Mouse (Mus musculus) heart, embryonic 13.5 days (tissue): Measurements from ENCODE around the gene Mcf2l. TPM values are rescaled to one million over a fixed set of nuclear protein-coding genes. Genes with fewer than 3 reads are reported as not detected.
A peak's percentile ranks its signal among the peaks of the same experiment; 100 is the strongest.

Experiments
- ATAC-seq: fragments of 200-750 bp; cut with Nextera tagmentation; 2 replicates; pipeline ENCODE4 v1.8.0; 2017; ENCODE audit warnings: moderate TSS enrichment; ENCODE audit not compliant: insufficient number of reproducible peaks, low FRiP score, low TSS enrichment; ENCODE audit errors: extremely low read depth
- H3K27ac ChIP-seq: fragments of 300-500 bp; sonication (generic); replicated peaks from 2 replicates; pipeline ENCODE4 v1.5.1; 2015; ENCODE audit warnings: moderate library complexity, mild to moderate bottlenecking, inconsistent platforms
- H3K27me3 ChIP-seq: fragments of 300-500 bp; sonication (generic); replicated peaks from 2 replicates; pipeline ENCODE4 v1.6.1; 2015; ENCODE audit warnings: mild to moderate bottlenecking, inconsistent platforms
- H3K36me3 ChIP-seq: fragments of 300-500 bp; sonication (generic); 2 replicates; pipeline ENCODE4 v1.6.1; 2015; ENCODE audit warnings: mild to moderate bottlenecking, inconsistent platforms
- H3K4me1 ChIP-seq: fragments of 300-500 bp; sonication (generic); 2 replicates; pipeline ENCODE4 v1.6.1; 2015; ENCODE audit warnings: inconsistent platforms
- H3K4me2 ChIP-seq: fragments of 300-500 bp; sonication (generic); 2 replicates; pipeline ENCODE4 v1.6.1; 2015; ENCODE audit warnings: inconsistent platforms, mild to moderate bottlenecking, moderate library complexity
- H3K4me3 ChIP-seq: fragments of 300-500 bp; sonication (generic); 2 replicates; pipeline ENCODE4 v1.5.1; 2015; ENCODE audit warnings: moderate library complexity, mild to moderate bottlenecking, inconsistent platforms
- H3K9ac ChIP-seq: fragments of 300-500 bp; sonication (generic); 2 replicates; pipeline ENCODE4 v1.6.1; 2015; ENCODE audit warnings: inconsistent platforms, mild to moderate bottlenecking, moderate library complexity
- H3K9me3 ChIP-seq: fragments of 300-500 bp; sonication (generic); 2 replicates; pipeline ENCODE4 v1.6.1; 2016; ENCODE audit warnings: inconsistent platforms
- WGBS: fragments of 180-500 bp; shearing (Covaris S2); methylation state at CpG from one replicate; pipeline ENCODE4 v1.1.7; 2015; ENCODE audit warnings: mixed read lengths; 5-methylcytosine and 5-hydroxymethylcytosine counted together
- polyA plus RNA-seq: library from polyadenylated mRNA; unstranded; fragments of >200 nt; fragmentation: Nextera tagmentation; extraction: Ambion mirVana; gene quantifications from 2 replicates; pipeline ENCODE4 v1.2.1, GENCODE M21; 2015

The Mcf2l gene
- polyA plus RNA-seq, 1 experiment from 2014 or later: 7.1 TPM

GRCm38 (mm10) chr8:12999793-13000192 is 126.2 kb downstream of the Mcf2l start:
- Histone ChIP-seq H3K27me3 (no peaks in the 10 kb centered on the region), H3K9me3 (no peaks in the 10 kb centered on the region), H3K9ac (no peak overlapping the region), H3K4me1 (peaks cover 29% of the 10 kb centered on the region), H3K27ac (no peak overlapping the region), H3K4me2 (no peak overlapping the region), H3K36me3 (peaks cover 25% of the 10 kb centered on the region), H3K4me3 (no peak overlapping the region)
- WGBS: 69% methylated on average over 9 of the region's 9 CpGs
- no peak for ATAC-seq

DNA sequence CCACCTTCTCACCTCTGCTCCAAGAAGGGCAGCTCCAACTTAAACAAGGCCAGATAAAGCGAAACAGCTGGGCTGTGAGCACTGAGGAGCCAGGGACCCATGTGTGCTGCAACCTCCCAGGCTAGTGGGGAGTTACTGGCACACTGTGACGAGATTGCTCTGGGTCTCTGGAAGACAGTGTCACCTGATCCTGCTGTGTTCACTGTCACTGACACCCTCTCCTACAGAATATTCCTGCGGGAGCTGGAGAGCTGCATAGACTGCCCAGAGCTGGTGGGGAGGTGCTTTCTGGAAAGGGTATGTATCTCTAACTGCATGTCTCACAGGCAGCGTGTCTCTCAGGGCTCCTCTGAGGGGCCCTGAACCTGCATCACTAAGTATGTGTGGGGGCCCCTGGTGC is 133.9 kb downstream of the Mcf2l start:
- ATAC-seq: no peak
- peaks cover 10% of the 10 kb centered on the region for H3K4me1 ChIP-seq
- peak overlapping the region; percentile 50 for H3K27ac ChIP-seq
- 32% methylated on average over 4 of the region's 4 CpGs for WGBS
- no peak overlapping the region for H3K4me3 ChIP-seq
- no peak overlapping the region for H3K4me2 ChIP-seq
- H3K9me3 ChIP-seq: no peaks in the 10 kb centered on the region; the same call in 1 of the 2 replicates
- no peaks in the 10 kb centered on the region for H3K27me3 ChIP-seq
- H3K36me3 ChIP-seq: peaks cover 31% of the 10 kb centered on the region
- H3K9ac ChIP-seq: no peak overlapping the region

GRCm38 (mm10) chr8:13010313-13010712 is 136.7 kb downstream of the Mcf2l start:
- Histone ChIP-seq H3K9me3 (no peaks in the 10 kb centered on the region; the same call in 1 of the 2 replicates), H3K9ac (no peak overlapping the region), H3K4me2 (no peak overlapping the region), H3K27ac (no peak overlapping the region), H3K27me3 (no peaks in the 10 kb centered on the region), H3K4me3 (no peak overlapping the region), H3K36me3 (peaks cover 37% of the 10 kb centered on the region), H3K4me1 (peaks cover 10% of the 10 kb centered on the region)
- WGBS: 48% methylated on average over 4 of the region's 4 CpGs
- ATAC-seq: no peak

GRCm38 (mm10) chr8:13019560-13019959 is 146.0 kb downstream of the Mcf2l start:
- 0 out of 2 replicates have a peak, but pooled peaks cover 10% of the 10 kb centered on the region for H3K36me3 ChIP-seq
- no peaks in the 10 kb centered on the region for H3K9me3 ChIP-seq
- no peak overlapping the region for H3K27ac ChIP-seq
- no peaks in the 10 kb centered on the region for H3K27me3 ChIP-seq
- H3K4me1 ChIP-seq: no peaks in the 10 kb centered on the region
- H3K9ac ChIP-seq: no peak overlapping the region
- H3K4me2 ChIP-seq: no peak overlapping the region
- H3K4me3 ChIP-seq: no peak overlapping the region
- WGBS: 49% methylated on average over 4 of the region's 4 CpGs
- no peak for ATAC-seq

GRCm38 (mm10) chr8:13021830-13022229 is 148.2 kb downstream of the Mcf2l start:
- no peak overlapping the region for H3K4me3 ChIP-seq
- H3K4me1 ChIP-seq: no peaks in the 10 kb centered on the region
- 0 out of 2 replicates have a peak, but pooled peaks cover 6% of the 10 kb centered on the region for H3K36me3 ChIP-seq
- no peak overlapping the region for H3K27ac ChIP-seq
- H3K27me3 ChIP-seq: no peaks in the 10 kb centered on the region
- no peak for ATAC-seq
- H3K9me3 ChIP-seq: no peaks in the 10 kb centered on the region
- WGBS: 88% methylated on average over 8 of the region's 8 CpGs
- H3K9ac ChIP-seq: no peak overlapping the region
- H3K4me2 ChIP-seq: no peak overlapping the region

GRCm38 (mm10) chr8:13025487-13026224 is 152.1 kb downstream of the Mcf2l start, which contains the start of gene F7:
F7 (plus strand) TSS chr8:13026034.
- Histone ChIP-seq H3K36me3 (no peaks in the 10 kb centered on the region), H3K9ac (no peak within 1 kb of the TSS), H3K9me3 (no peaks in the 10 kb centered on the region), H3K4me3 (no peak within 1 kb of the TSS), H3K4me2 (no peak within 1 kb of the TSS), H3K27me3 (no peaks in the 10 kb centered on the region), H3K27ac (no peak within 1 kb of the TSS), H3K4me1 (0 out of 2 replicates have a peak, but pooled peaks cover 5% of the 10 kb centered on the region)
- no peak for ATAC-seq
- 55% methylated on average over 10 of the region's 10 CpGs for WGBS

- Histone ChIP-seq H3K4me3 (no peak overlapping the region), H3K27me3 (no peaks in the 10 kb centered on the region), H3K9me3 (no peaks in the 10 kb centered on the region), H3K4me1 (0 out of 2 replicates have a peak, but pooled peaks cover 5% of the 10 kb centered on the region), H3K4me2 (no peak overlapping the region), H3K27ac (no peak overlapping the region), H3K9ac (no peak overlapping the region), H3K36me3 (no peaks in the 10 kb centered on the region)
- 80% methylated on average over 5 of the region's 5 CpGs for WGBS
- no peak for ATAC-seq
These were observed 154.0 kb downstream of the Mcf2l start for GRCm38 (mm10) chr8:13027615-13028014.

DNA sequence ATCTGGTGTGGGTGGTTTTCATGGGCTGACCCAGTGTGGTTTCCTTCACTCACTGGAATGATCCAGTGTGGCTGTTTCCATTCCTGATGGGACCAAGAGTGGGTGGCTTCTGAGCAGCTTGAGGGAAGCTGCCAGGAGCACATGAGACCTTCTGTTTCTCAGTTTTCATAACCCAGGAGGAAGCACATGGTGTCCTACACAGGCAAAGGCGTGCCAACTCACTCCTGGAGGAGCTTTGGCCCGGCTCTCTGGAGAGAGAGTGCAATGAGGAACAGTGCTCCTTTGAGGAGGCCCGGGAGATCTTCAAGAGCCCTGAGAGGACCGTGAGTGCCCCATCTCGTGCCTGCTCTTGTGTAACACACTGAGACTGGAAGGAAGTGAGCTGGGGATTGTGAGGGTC is 154.9 kb downstream of the Mcf2l start:
- Histone ChIP-seq H3K27ac (no peak overlapping the region), H3K9ac (no peak overlapping the region), H3K36me3 (no peaks in the 10 kb centered on the region), H3K9me3 (no peaks in the 10 kb centered on the region), H3K4me1 (0 out of 2 replicates have a peak, but pooled peaks cover 5% of the 10 kb centered on the region), H3K4me2 (no peak overlapping the region), H3K4me3 (no peak overlapping the region), H3K27me3 (no peaks in the 10 kb centered on the region)
- 66% methylated on average over 5 of the region's 5 CpGs for WGBS
- no peak for ATAC-seq

DNA sequence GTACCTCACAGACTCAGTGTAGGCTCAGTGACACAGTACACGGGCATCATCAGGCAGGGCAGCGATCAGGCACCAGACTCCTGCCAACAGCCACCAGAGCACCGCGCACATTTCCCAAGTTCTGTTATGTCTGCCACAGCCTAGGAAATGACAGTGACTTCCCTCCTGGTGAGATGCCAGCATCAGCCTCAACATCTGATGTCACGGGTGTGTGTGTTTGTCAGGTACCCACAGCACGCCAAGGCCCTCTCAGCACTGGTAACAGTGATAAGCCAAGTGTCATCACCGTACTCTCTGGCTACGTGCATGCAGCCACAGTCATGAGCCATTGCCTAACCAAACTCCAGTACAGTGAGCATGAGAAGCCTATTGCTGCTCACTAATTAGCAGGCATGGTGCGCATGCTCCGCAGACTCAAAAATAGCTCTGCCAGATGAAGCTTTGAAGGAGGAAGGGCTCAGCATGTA is 162.8 kb downstream of the Mcf2l start:
- Histone ChIP-seq H3K27ac (peak overlapping the region; percentile 44), H3K9me3 (no peaks in the 10 kb centered on the region), H3K4me2 (no peak overlapping the region), H3K36me3 (no peaks in the 10 kb centered on the region), H3K4me3 (no peak overlapping the region), H3K27me3 (no peaks in the 10 kb centered on the region), H3K4me1 (peaks cover 39% of the 10 kb centered on the region), H3K9ac (no peak overlapping the region)
- ATAC-seq: no peak
- WGBS: 62% methylated on average over 10 of the region's 10 CpGs

GRCm38 (mm10) chr8:13037015-13037414 is 163.4 kb downstream of the Mcf2l start, which contains the start of gene F10:
F10 (plus strand) TSS chr8:13037308.
- H3K9ac ChIP-seq: peak within 1 kb of the TSS; percentile 58
- H3K27ac ChIP-seq: peak within 1 kb of the TSS; percentile 44
- H3K4me3 ChIP-seq: no peak within 1 kb of the TSS
- no peaks in the 10 kb centered on the region for H3K9me3 ChIP-seq
- H3K4me1 ChIP-seq: peaks cover 39% of the 10 kb centered on the region
- no peak for ATAC-seq
- no peaks in the 10 kb centered on the region for H3K36me3 ChIP-seq
- no peak within 1 kb of the TSS for H3K4me2 ChIP-seq
- WGBS: 55% methylated on average over 7 of the region's 7 CpGs
- H3K27me3 ChIP-seq: no peaks in the 10 kb centered on the region

- Histone ChIP-seq H3K9me3 (no peaks in the 10 kb centered on the region), H3K27ac (0 out of 2 replicates have a peak overlapping the region, but pooled peaks have one; percentile 15), H3K4me1 (peaks cover 39% of the 10 kb centered on the region), H3K27me3 (no peaks in the 10 kb centered on the region), H3K4me2 (no peak overlapping the region), H3K36me3 (no peaks in the 10 kb centered on the region), H3K4me3 (no peak overlapping the region), H3K9ac (peak overlapping the region; percentile 58)
- ATAC-seq: no peak
- 9% methylated on average over 5 of the region's 5 CpGs for WGBS
These were observed 164.0 kb downstream of the Mcf2l start for GRCm38 (mm10) chr8:13037569-13037968.

DNA sequence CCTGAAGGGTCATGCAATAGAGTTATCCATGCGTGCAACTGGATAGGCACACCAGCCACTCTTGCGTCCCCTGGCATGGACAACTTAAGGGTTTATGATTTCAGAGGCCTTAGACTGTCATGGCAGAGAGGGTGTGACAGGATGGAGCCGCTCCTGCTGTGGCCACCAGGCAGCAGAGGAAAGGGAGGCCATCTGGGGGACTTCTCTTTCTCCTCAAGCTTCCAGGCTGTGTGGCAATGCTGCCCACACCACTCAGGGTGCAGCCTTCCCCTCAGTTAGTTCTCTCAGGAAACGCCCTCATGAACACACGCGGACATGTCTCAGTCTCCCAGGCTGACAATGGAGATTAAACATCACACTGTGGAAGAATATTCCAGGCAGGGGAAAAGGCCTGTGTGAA is 165.4 kb downstream of the Mcf2l start:
- ATAC-seq: no peak
- no peak overlapping the region for H3K4me3 ChIP-seq
- no peaks in the 10 kb centered on the region for H3K27me3 ChIP-seq
- no peak overlapping the region for H3K9ac ChIP-seq
- H3K4me2 ChIP-seq: no peak overlapping the region
- H3K36me3 ChIP-seq: no peaks in the 10 kb centered on the region
- H3K9me3 ChIP-seq: no peaks in the 10 kb centered on the region
- no peak overlapping the region for H3K27ac ChIP-seq
- peaks cover 39% of the 10 kb centered on the region for H3K4me1 ChIP-seq
- WGBS: 70% methylated on average over 6 of the region's 6 CpGs
